Mouse (Mus musculus) neural tube, embryonic 14.5 days (tissue): Measurements from ENCODE around the gene Gm11032. TPM values are rescaled to one million over a fixed set of nuclear protein-coding genes. Genes with fewer than 3 reads are reported as not detected.

ENCODE experiments used
- ATAC-seq: fragments of 200-750 bp; cut with Nextera tagmentation; 2 replicates; pipeline ENCODE4 v1.8.0; 2017; ENCODE audit warnings: low read depth, mild to moderate bottlenecking, moderate TSS enrichment, moderate library complexity
- H3K27ac ChIP-seq: fragments of 300-500 bp; sonication (generic); 2 replicates; pipeline ENCODE4 v1.5.1; 2014; ENCODE audit warnings: low read depth, mild to moderate bottlenecking, control low read depth, low read length, moderate library complexity, mixed read lengths
- H3K27me3 ChIP-seq: fragments of 300-500 bp; sonication (generic); 2 replicates; pipeline ENCODE4 v1.6.1; 2014; ENCODE audit warnings: low read length; ENCODE audit not compliant: control insufficient read depth, insufficient read depth
- H3K36me3 ChIP-seq: fragments of 300-500 bp; sonication (generic); 2 replicates; pipeline ENCODE4 v1.6.1; 2014; ENCODE audit warnings: low read length, mixed read lengths; ENCODE audit not compliant: control insufficient read depth, insufficient read depth
- H3K4me1 ChIP-seq: fragments of 300-500 bp; sonication (generic); 2 replicates; pipeline ENCODE4 v1.6.1; 2014; ENCODE audit warnings: low read length; ENCODE audit not compliant: control insufficient read depth, insufficient read depth
- H3K4me2 ChIP-seq: fragments of 300-500 bp; sonication (generic); 2 replicates; pipeline ENCODE4 v1.6.1; 2014; ENCODE audit warnings: mild to moderate bottlenecking, low read depth, low read length, control low read depth
- H3K4me3 ChIP-seq: fragments of 300-500 bp; sonication (generic); 2 replicates; pipeline ENCODE4 v1.5.1; 2014; ENCODE audit warnings: low read depth, low read length, control low read depth, mixed read lengths
- H3K9ac ChIP-seq: fragments of 300-500 bp; sonication (generic); replicated peaks from 2 replicates; pipeline ENCODE4 v1.6.1; 2014; ENCODE audit warnings: low read depth, mild to moderate bottlenecking, control low read depth, low read length, mixed read lengths
- H3K9me3 ChIP-seq: fragments of 300-500 bp; sonication (generic); 2 replicates; pipeline ENCODE4 v1.6.1; 2016; ENCODE audit warnings: low read length; ENCODE audit not compliant: control insufficient read depth
- WGBS: fragments of 180-500 bp; shearing (Covaris S2); extraction: QIAGEN DNeasy Blood & Tissue Kit; methylation state at CpG from one replicate; pipeline ENCODE4 v1.1.7; 2014; 5-methylcytosine and 5-hydroxymethylcytosine counted together
- polyA plus RNA-seq: library from polyadenylated mRNA; unstranded; fragments of >200 nt; fragmentation: Nextera tagmentation; extraction: Ambion mirVana; gene quantifications from 2 replicates; pipeline ENCODE4 v1.2.1, GENCODE M21; 2014

The Gm11032 gene
- polyA plus RNA-seq, 1 experiment from 2014 or later: not detected

- no peak for ATAC-seq
- H3K9ac ChIP-seq: no peak overlapping the region
- no peak overlapping the region for H3K4me2 ChIP-seq
- WGBS: 90% methylated on average over 4 of the region's 4 CpGs
- H3K9me3 ChIP-seq: no peaks in the 10 kb centered on the region
- no peak overlapping the region for H3K27ac ChIP-seq
- peaks cover 13% of the 10 kb centered on the region for H3K36me3 ChIP-seq
- no peak overlapping the region for H3K4me3 ChIP-seq
- no peaks in the 10 kb centered on the region for H3K27me3 ChIP-seq
- H3K4me1 ChIP-seq: no peaks in the 10 kb centered on the region
Measured at GRCm38 (mm10) chr11:4661324-4661723, 41.5 kb downstream of the Gm11032 start.

- Histone ChIP-seq H3K9me3 (no peaks in the 10 kb centered on the region), H3K27ac (no peak overlapping the region), H3K9ac (no peak overlapping the region), H3K36me3 (peaks cover 13% of the 10 kb centered on the region), H3K4me1 (no peaks in the 10 kb centered on the region), H3K4me3 (no peak overlapping the region), H3K4me2 (no peak overlapping the region), H3K27me3 (no peaks in the 10 kb centered on the region)
- no peak for ATAC-seq
- WGBS: 73% methylated on average over 10 of the region's 10 CpGs
Measured at GRCm38 (mm10) chr11:4661871-4662495, 42.1 kb downstream of the Gm11032 start.

GRCm38 (mm10) chr11:4662496-4662878 is 42.6 kb downstream of the Gm11032 start:
- no peak overlapping the region for H3K4me2 ChIP-seq
- H3K9me3 ChIP-seq: no peaks in the 10 kb centered on the region
- H3K4me1 ChIP-seq: no peaks in the 10 kb centered on the region
- H3K4me3 ChIP-seq: no peak overlapping the region
- H3K36me3 ChIP-seq: peaks cover 13% of the 10 kb centered on the region
- no peak overlapping the region for H3K27ac ChIP-seq
- WGBS: 93% methylated on average over 11 of the region's 11 CpGs
- no peaks in the 10 kb centered on the region for H3K27me3 ChIP-seq
- ATAC-seq: no peak
- H3K9ac ChIP-seq: no peak overlapping the region

Other genes starting within 250 kb of the Gm11032 start
- not detected in 2 replicates for gene Hormad2, start 179.0 kb upstream of the Gm11032 start, polyA plus RNA-seq
- 32.8 and 38.6 TPM in 2 replicates for gene Mtmr3, start 25.2 kb upstream of the Gm11032 start, polyA plus RNA-seq
- 18.8 and 23.9 TPM in 2 replicates for gene Ascc2, start 17.7 kb downstream of the Gm11032 start, polyA plus RNA-seq
- 550 and 671 TPM in 2 replicates for gene Uqcr10, start 84.3 kb downstream of the Gm11032 start, polyA plus RNA-seq
- 58.0 and 62.2 TPM in 2 replicates for gene Zmat5, start 84.6 kb downstream of the Gm11032 start, polyA plus RNA-seq
- gene Cabp7, start 126.7 kb downstream of the Gm11032 start, polyA plus RNA-seq: 2.4 and 3.3 TPM in 2 replicates
- gene Nf2, start 229.5 kb downstream of the Gm11032 start, polyA plus RNA-seq: 52.3 and 69.5 TPM in 2 replicates